ENCODE assay signal across 26 mouse cellular contexts in genomic region chr4:139235556-139235955, GRCm38 (mm10).
"Had no signal": no experiment of that assay in that cellular context is flagged by ENCODE, and none has a peak within 500 bp of the region (broad histone marks: within the 10 kb centered on the region; RNA-seq: fewer than 3 reads in every experiment).

No protein-coding gene starts in this region.

- ATAC-seq: hindbrain, embryonic 16.5 days; inflammation-experienced regulatory T-cells, adult 6 months; intestine, embryonic 15.5 days; intestine, postnatal 0 days had no signal

- H3K27ac ChIP-seq: heart, adult 2 months; hindbrain, embryonic 10.5 days; hindbrain, embryonic 12.5 days; hindbrain, embryonic 14.5 days; intestine, embryonic 15.5 days; left cerebral cortex, adult 2 months; limb, embryonic 10.5 days; limb, embryonic 12.5 days; liver, embryonic 14.5 days had no signal

- H3K27me3 ChIP-seq: heart, embryonic 12.5 days; hindbrain, embryonic 12.5 days; intestine, embryonic 15.5 days; limb, embryonic 12.5 days had no signal

- H3K4me3 ChIP-seq: heart, adult 2 months; heart, embryonic 12.5 days; hindbrain, embryonic 10.5 days; hindbrain, embryonic 12.5 days; intestine, embryonic 15.5 days; left cerebral cortex, adult 2 months; limb, embryonic 10.5 days; limb, embryonic 12.5 days had no signal

- DNase-seq: gastrocnemius, postnatal 10 days; gastrocnemius, postnatal 36 days; heart, adult 2 months; heart, postnatal 10 days; heart, postnatal 4 days; kidney, adult 18-20 months; kidney, adult 8-10 months; kidney, postnatal 10 days; kidney, postnatal 25 days; kidney, postnatal 4 days; layer of hippocampus, adult 9-11 months; liver; lung, adult 18-20 months had no signal

- H3K9ac ChIP-seq: heart, embryonic 12.5 days; hindbrain, embryonic 12.5 days; hindbrain, embryonic 14.5 days; intestine, embryonic 15.5 days; limb, embryonic 12.5 days; liver, embryonic 14.5 days had no signal

- H3K9me3 ChIP-seq: heart, embryonic 12.5 days; hindbrain, embryonic 10.5 days; hindbrain, embryonic 12.5 days; intestine, embryonic 15.5 days; limb, embryonic 10.5 days; limb, embryonic 12.5 days had no signal

- H3K4me2 ChIP-seq: heart, embryonic 12.5 days; hindbrain, embryonic 12.5 days; hindbrain, embryonic 14.5 days; intestine, embryonic 15.5 days; limb, embryonic 12.5 days; liver, embryonic 11.5 days had no signal
